Mouse (Mus musculus): ENCODE results near the gene Mybph. TPM values are rescaled to one million over a fixed set of nuclear protein-coding genes. Genes with fewer than 3 reads are reported as not detected.

The Mybph gene
- polyA plus RNA-seq, 1 experiment from 2014 or later: 1.0 TPM

DNA sequence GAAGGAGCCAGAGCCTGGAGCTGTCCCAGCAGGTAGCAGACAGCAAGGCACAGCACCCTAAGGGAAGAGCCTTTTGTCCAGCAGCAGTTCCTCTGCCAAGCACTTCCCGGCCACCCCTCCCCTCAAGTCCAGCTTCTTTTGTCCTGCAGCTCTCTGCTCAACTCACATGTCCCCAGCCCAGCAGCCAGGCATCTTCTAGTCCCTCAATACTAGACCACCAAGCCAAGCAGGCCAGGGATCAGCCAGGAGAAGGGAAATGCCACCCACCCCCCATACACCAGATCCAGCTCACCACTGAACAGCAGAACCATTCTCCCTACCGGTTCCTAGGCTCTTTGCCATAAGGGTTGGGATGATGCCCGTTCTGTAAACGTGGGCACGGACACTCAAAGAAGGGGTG is 26.4 kb downstream of the Mybph start:
- ATAC-seq (replicated peaks; ENCODE audit: insufficient number of reproducible peaks, low FRiP score, low TSS enrichment): no peak
- Histone ChIP-seq H3K4me1 (ENCODE audit: control insufficient read depth, insufficient read depth, low read length) (peaks cover 39% of the 10 kb centered on the region), H3K27me3 (ENCODE audit: control insufficient read depth, insufficient read depth, low read length) (no peaks in the 10 kb centered on the region), H3K9ac (ENCODE audit: low read depth, low read length) (no peak overlapping the region), H3K36me3 (ENCODE audit: control insufficient read depth, insufficient read depth, low read length) (no peaks in the 10 kb centered on the region), H3K9me3 (replicated peaks; ENCODE audit: control insufficient read depth, low read length) (no peaks in the 10 kb centered on the region), H3K27ac (ENCODE audit: low read depth, low read length) (no peak overlapping the region), H3K4me3 (ENCODE audit: low read depth, low read length) (no peak overlapping the region), H3K4me2 (no peak overlapping the region)
- WGBS (ENCODE audit: insufficient replicate concordance): 79% methylated on average over 5 of the region's 5 CpGs

GRCm38 (mm10) chr1:134221172-134221571 is 27.9 kb downstream of the Mybph start:
- no peak for ATAC-seq (replicated peaks; ENCODE audit: insufficient number of reproducible peaks, low FRiP score, low TSS enrichment)
- no peak overlapping the region for H3K4me3 ChIP-seq (ENCODE audit: low read depth, low read length)
- no peak overlapping the region for H3K9ac ChIP-seq (ENCODE audit: low read depth, low read length)
- no peak overlapping the region for H3K4me2 ChIP-seq
- 80% methylated on average over 1 of the region's 1 CpGs for WGBS (ENCODE audit: insufficient replicate concordance)
- no peaks in the 10 kb centered on the region for H3K9me3 ChIP-seq (replicated peaks; ENCODE audit: control insufficient read depth, low read length)
- no peaks in the 10 kb centered on the region for H3K27me3 ChIP-seq (ENCODE audit: control insufficient read depth, insufficient read depth, low read length)
- H3K4me1 ChIP-seq (ENCODE audit: control insufficient read depth, insufficient read depth, low read length): peaks cover 32% of the 10 kb centered on the region
- peak overlapping the region; percentile 12; the same call in 1 of the 2 replicates for H3K27ac ChIP-seq (ENCODE audit: low read depth, low read length)
- no peaks in the 10 kb centered on the region for H3K36me3 ChIP-seq (ENCODE audit: control insufficient read depth, insufficient read depth, low read length)

DNA sequence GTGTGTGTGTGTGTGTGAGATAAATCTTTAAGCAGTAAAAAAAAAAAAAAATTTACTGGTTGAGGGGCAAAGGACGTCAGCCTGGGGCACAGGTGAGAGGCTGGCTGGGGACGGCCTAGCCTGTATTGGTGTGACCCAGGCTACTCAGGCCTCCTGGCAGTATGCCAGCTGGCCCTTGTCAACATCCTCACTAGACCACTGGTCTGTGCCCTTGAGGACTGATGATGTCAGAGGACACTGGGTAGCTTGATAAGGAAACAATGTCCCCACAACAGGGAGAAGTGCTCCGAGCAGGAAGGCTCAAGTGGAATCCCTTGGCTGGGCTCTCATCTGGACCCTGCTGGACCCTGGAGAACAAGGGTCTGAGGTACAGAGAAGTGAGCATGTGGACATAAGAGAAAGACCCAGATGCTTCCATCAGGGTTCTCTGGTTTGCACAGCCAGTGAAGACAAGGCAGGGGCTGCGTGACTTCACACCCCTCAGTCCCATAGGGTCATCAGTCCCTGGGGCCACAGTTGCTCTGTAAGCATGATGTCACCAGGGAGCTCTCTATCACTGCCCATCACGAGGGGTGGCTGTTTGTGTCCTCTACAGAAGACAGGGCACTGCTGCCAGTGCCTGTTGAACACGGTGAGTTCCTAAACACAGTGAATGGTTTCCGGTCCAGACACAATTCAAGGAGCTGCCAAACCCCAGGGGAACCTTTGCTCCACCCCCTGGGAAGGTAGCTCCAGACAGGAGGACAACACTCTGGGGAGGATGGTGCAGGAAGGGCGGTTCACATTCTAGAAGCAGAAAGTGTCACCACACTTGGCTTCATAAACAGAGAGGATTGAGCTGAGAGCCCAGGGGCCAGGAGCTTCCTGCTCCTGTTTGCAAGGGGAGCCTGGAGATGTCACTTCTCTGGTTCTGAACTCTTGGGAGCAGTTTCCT is 29.1 kb downstream of the Mybph start:
- no peaks in the 10 kb centered on the region for H3K36me3 ChIP-seq (ENCODE audit: control insufficient read depth, insufficient read depth, low read length)
- peak overlapping the region; percentile 51 for H3K27ac ChIP-seq (ENCODE audit: low read depth, low read length)
- ATAC-seq (replicated peaks; ENCODE audit: insufficient number of reproducible peaks, low FRiP score, low TSS enrichment): peak; percentile 82
- no peaks in the 10 kb centered on the region for H3K9me3 ChIP-seq (replicated peaks; ENCODE audit: control insufficient read depth, low read length)
- H3K4me3 ChIP-seq (ENCODE audit: low read depth, low read length): no peak overlapping the region
- H3K4me1 ChIP-seq (ENCODE audit: control insufficient read depth, insufficient read depth, low read length): peaks cover 25% of the 10 kb centered on the region
- no peak overlapping the region for H3K9ac ChIP-seq (ENCODE audit: low read depth, low read length)
- no peak overlapping the region for H3K4me2 ChIP-seq
- H3K27me3 ChIP-seq (ENCODE audit: control insufficient read depth, insufficient read depth, low read length): no peaks in the 10 kb centered on the region
- 25% methylated on average over 8 of the region's 8 CpGs for WGBS (ENCODE audit: insufficient replicate concordance)

DNA sequence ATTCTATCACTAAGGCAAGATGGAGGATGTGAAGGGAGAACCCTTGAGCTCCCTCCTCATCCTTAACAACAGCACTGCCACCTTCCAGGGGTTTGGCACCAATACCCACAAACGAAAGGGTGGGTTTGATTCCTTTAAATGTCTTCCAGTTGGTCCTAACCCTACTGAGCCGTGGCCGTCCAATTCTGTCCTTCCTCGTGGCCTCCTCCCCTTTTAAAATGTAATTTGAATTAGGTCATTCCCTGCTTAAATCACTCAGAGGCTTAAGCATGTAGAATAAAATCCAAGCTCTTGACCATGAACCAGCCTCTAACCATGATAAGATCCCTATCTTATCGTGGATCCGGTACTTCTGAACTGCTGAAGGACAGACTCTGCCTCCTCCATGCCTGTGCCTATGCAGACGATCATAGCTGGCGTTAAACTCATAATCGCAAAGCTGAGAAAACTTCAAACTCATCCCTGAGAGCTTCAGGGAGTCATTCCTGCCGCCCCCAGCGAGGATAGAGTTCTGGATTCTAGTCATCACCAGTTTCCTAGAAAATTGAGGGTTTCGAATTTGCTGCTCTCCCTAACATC is 31.5 kb downstream of the Mybph start:
- Histone ChIP-seq H3K4me3 (ENCODE audit: low read depth, low read length) (no peak overlapping the region), H3K4me2 (no peak overlapping the region), H3K9me3 (replicated peaks; ENCODE audit: control insufficient read depth, low read length) (no peaks in the 10 kb centered on the region), H3K27ac (ENCODE audit: low read depth, low read length) (no peak overlapping the region), H3K9ac (ENCODE audit: low read depth, low read length) (no peak overlapping the region), H3K4me1 (ENCODE audit: control insufficient read depth, insufficient read depth, low read length) (peaks cover 20% of the 10 kb centered on the region), H3K27me3 (ENCODE audit: control insufficient read depth, insufficient read depth, low read length) (no peaks in the 10 kb centered on the region), H3K36me3 (ENCODE audit: control insufficient read depth, insufficient read depth, low read length) (no peaks in the 10 kb centered on the region)
- ATAC-seq (replicated peaks; ENCODE audit: insufficient number of reproducible peaks, low FRiP score, low TSS enrichment): no peak
- WGBS (ENCODE audit: insufficient replicate concordance): 80% methylated on average over 12 of the region's 12 CpGs

DNA sequence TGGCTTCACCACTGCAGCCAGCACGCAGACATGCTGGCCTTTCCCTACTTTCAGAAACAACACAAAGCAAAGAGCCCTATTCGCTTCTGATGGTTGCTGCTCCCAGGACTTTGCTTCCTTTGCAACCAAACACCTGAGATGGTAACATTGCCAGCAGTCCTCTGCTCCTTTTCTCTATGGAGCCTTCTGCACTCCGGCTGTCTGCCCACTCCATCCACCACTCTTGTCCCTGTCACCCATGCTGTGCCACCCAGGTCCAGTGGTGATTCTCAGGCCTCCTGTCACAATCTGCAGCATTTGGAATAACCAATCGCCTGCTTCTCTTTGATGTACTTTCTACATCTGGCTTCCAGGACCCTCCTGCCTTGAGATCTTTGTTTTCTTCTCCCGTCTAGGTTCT is 32.1 kb downstream of the Mybph start:
- no peak overlapping the region for H3K27ac ChIP-seq (ENCODE audit: low read depth, low read length)
- no peaks in the 10 kb centered on the region for H3K36me3 ChIP-seq (ENCODE audit: control insufficient read depth, insufficient read depth, low read length)
- no peak overlapping the region for H3K9ac ChIP-seq (ENCODE audit: low read depth, low read length)
- H3K4me1 ChIP-seq (ENCODE audit: control insufficient read depth, insufficient read depth, low read length): peaks cover 20% of the 10 kb centered on the region
- H3K4me3 ChIP-seq (ENCODE audit: low read depth, low read length): no peak overlapping the region
- H3K27me3 ChIP-seq (ENCODE audit: control insufficient read depth, insufficient read depth, low read length): no peaks in the 10 kb centered on the region
- no peaks in the 10 kb centered on the region for H3K9me3 ChIP-seq (replicated peaks; ENCODE audit: control insufficient read depth, low read length)
- 83% methylated on average over 5 of the region's 5 CpGs for WGBS (ENCODE audit: insufficient replicate concordance)
- H3K4me2 ChIP-seq: no peak overlapping the region
- ATAC-seq (replicated peaks; ENCODE audit: insufficient number of reproducible peaks, low FRiP score, low TSS enrichment): no peak

- H3K4me2 ChIP-seq: no peak overlapping the region
- H3K4me3 ChIP-seq (ENCODE audit: low read depth, low read length): no peak overlapping the region
- H3K9ac ChIP-seq (ENCODE audit: low read depth, low read length): no peak overlapping the region
- H3K9me3 ChIP-seq (replicated peaks; ENCODE audit: control insufficient read depth, low read length): no peaks in the 10 kb centered on the region
- no peak overlapping the region for H3K27ac ChIP-seq (ENCODE audit: low read depth, low read length)
- WGBS (ENCODE audit: insufficient replicate concordance): 46% methylated on average over 8 of the region's 8 CpGs
- H3K36me3 ChIP-seq (ENCODE audit: control insufficient read depth, insufficient read depth, low read length): no peaks in the 10 kb centered on the region
- H3K27me3 ChIP-seq (ENCODE audit: control insufficient read depth, insufficient read depth, low read length): no peaks in the 10 kb centered on the region
- ATAC-seq (replicated peaks; ENCODE audit: insufficient number of reproducible peaks, low FRiP score, low TSS enrichment): no peak
- H3K4me1 ChIP-seq (ENCODE audit: control insufficient read depth, insufficient read depth, low read length): peaks cover 19% of the 10 kb centered on the region
Measured at GRCm38 (mm10) chr1:134226739-134227138, 33.5 kb downstream of the Mybph start.

GRCm38 (mm10) chr1:134229806-134230575 is 36.7 kb downstream of the Mybph start:
- H3K27ac ChIP-seq (ENCODE audit: low read depth, low read length): no peak overlapping the region
- 54% methylated on average over 5 of the region's 5 CpGs for WGBS (ENCODE audit: insufficient replicate concordance)
- ATAC-seq (replicated peaks; ENCODE audit: insufficient number of reproducible peaks, low FRiP score, low TSS enrichment): no peak
- peaks cover 15% of the 10 kb centered on the region for H3K27me3 ChIP-seq (ENCODE audit: control insufficient read depth, insufficient read depth, low read length)
- H3K36me3 ChIP-seq (ENCODE audit: control insufficient read depth, insufficient read depth, low read length): no peaks in the 10 kb centered on the region
- peaks cover 26% of the 10 kb centered on the region for H3K4me1 ChIP-seq (ENCODE audit: control insufficient read depth, insufficient read depth, low read length)
- no peak overlapping the region for H3K9ac ChIP-seq (ENCODE audit: low read depth, low read length)
- H3K4me2 ChIP-seq: no peak overlapping the region
- no peaks in the 10 kb centered on the region for H3K9me3 ChIP-seq (replicated peaks; ENCODE audit: control insufficient read depth, low read length)
- H3K4me3 ChIP-seq (ENCODE audit: low read depth, low read length): no peak overlapping the region

GRCm38 (mm10) chr1:134230638-134231228 is 37.5 kb downstream of the Mybph start:
- Histone ChIP-seq H3K9me3 (replicated peaks; ENCODE audit: control insufficient read depth, low read length) (no peaks in the 10 kb centered on the region), H3K4me3 (ENCODE audit: low read depth, low read length) (no peak overlapping the region), H3K36me3 (ENCODE audit: control insufficient read depth, insufficient read depth, low read length) (no peaks in the 10 kb centered on the region), H3K4me2 (no peak overlapping the region), H3K27ac (ENCODE audit: low read depth, low read length) (no peak overlapping the region), H3K9ac (ENCODE audit: low read depth, low read length) (no peak overlapping the region), H3K27me3 (ENCODE audit: control insufficient read depth, insufficient read depth, low read length) (peaks cover 22% of the 10 kb centered on the region), H3K4me1 (ENCODE audit: control insufficient read depth, insufficient read depth, low read length) (peaks cover 30% of the 10 kb centered on the region)
- WGBS (ENCODE audit: insufficient replicate concordance): 75% methylated on average over 10 of the region's 10 CpGs
- no peak for ATAC-seq (replicated peaks; ENCODE audit: insufficient number of reproducible peaks, low FRiP score, low TSS enrichment)

Data from heart, embryonic 11.5 days (tissue).